Mouse (Mus musculus): ENCODE data around the gene Ifngr1. TPM values are rescaled to one million over a fixed set of nuclear protein-coding genes. Genes with fewer than 3 reads are reported as not detected.
"Not testable (repeated sequence)": the region's sequence is repeated elsewhere in the genome, so short reads cannot be mapped to it uniquely, and the experiment has no call there.

The Ifngr1 gene
- polyA plus RNA-seq, 1 experiment from 2014 or later: 23.1 TPM

GRCm38 (mm10) chr10:19591286-19591640 lies 486 bp upstream of the Ifngr1 start:
- WGBS: 32% methylated on average over 6 of the region's 6 CpGs
- ATAC-seq (ENCODE audit: low FRiP score, low read depth): no peak

GRCm38 (mm10) chr10:19592556-19592955 lies 807 bp downstream of the Ifngr1 start:
- WGBS: 6% methylated on average over 3 of the region's 3 CpGs
- Histone ChIP-seq H3K9ac (peak overlapping the region; percentile 77), H3K4me1 (replicated peaks) (peaks cover 12% of the 10 kb centered on the region), H3K27ac (replicated peaks) (peak overlapping the region; percentile 66; the same call in 1 of the 2 replicates), H3K36me3 (no peaks in the 10 kb centered on the region), H3K4me3 (peak overlapping the region; percentile 60), H3K9me3 (no peaks in the 10 kb centered on the region), H3K4me2 (peak overlapping the region; percentile 89), H3K27me3 (no peaks in the 10 kb centered on the region)
- ATAC-seq (ENCODE audit: low FRiP score, low read depth): no peak

More at GRCm38 (mm10) chr10:19591286-19591640, 486 bp upstream of the Ifngr1 start:
- Histone ChIP-seq H3K27ac (replicated peaks) (no peak overlapping the region), H3K4me3 (peak overlapping the region; percentile 60), H3K27me3 (no peaks in the 10 kb centered on the region), H3K36me3 (no peaks in the 10 kb centered on the region), H3K9me3 (no peaks in the 10 kb centered on the region), H3K4me1 (replicated peaks) (peaks cover 12% of the 10 kb centered on the region), H3K9ac (no peak overlapping the region), H3K4me2 (peak overlapping the region; percentile 89)

- Histone ChIP-seq H3K36me3 (no peaks in the 10 kb centered on the region), H3K9ac (no peak overlapping the region), H3K4me1 (replicated peaks) (peaks cover 12% of the 10 kb centered on the region), H3K27ac (replicated peaks) (no peak overlapping the region), H3K4me3 (no peak overlapping the region), H3K4me2 (peak overlapping the region; percentile 89; the same call in 1 of the 2 replicates), H3K27me3 (no peaks in the 10 kb centered on the region), H3K9me3 (no peaks in the 10 kb centered on the region)
- 85% methylated on average over 3 of the region's 3 CpGs for WGBS
- ATAC-seq (ENCODE audit: low FRiP score, low read depth): no peak
Observed at GRCm38 (mm10) chr10:19593296-19593695, 1.5 kb downstream of the Ifngr1 start.

GRCm38 (mm10) chr10:19594201-19594905 lies 2.6 kb downstream of the Ifngr1 start:
- ATAC-seq (ENCODE audit: low FRiP score, low read depth): no peak
- Histone ChIP-seq H3K9me3 (no peaks in the 10 kb centered on the region), H3K9ac (no peak overlapping the region)

GRCm38 (mm10) chr10:19596866-19597265 lies 5.1 kb downstream of the Ifngr1 start:
- 88% methylated on average over 4 of the region's 4 CpGs for WGBS
- peaks cover 4% of the 10 kb centered on the region; the same call in 1 of the 2 replicates for H3K36me3 ChIP-seq
- no peak for ATAC-seq (ENCODE audit: low FRiP score, low read depth)

More at GRCm38 (mm10) chr10:19594201-19594905, 2.6 kb downstream of the Ifngr1 start:
- Histone ChIP-seq H3K27ac (replicated peaks) (no peak overlapping the region), H3K4me3 (no peak overlapping the region), H3K27me3 (no peaks in the 10 kb centered on the region), H3K36me3 (no peaks in the 10 kb centered on the region), H3K4me2 (no peak overlapping the region), H3K4me1 (replicated peaks) (peaks cover 12% of the 10 kb centered on the region)
- WGBS: 84% methylated on average over 3 of the region's 3 CpGs

GRCm38 (mm10) chr10:19598091-19598490 lies 6.3 kb downstream of the Ifngr1 start:
- no peak overlapping the region for H3K4me3 ChIP-seq
- no peaks in the 10 kb centered on the region for H3K9me3 ChIP-seq
- WGBS: 80% methylated on average over 11 of the region's 11 CpGs
- no peaks in the 10 kb centered on the region for H3K27me3 ChIP-seq
- H3K36me3 ChIP-seq: peaks cover 16% of the 10 kb centered on the region
- peaks cover 4% of the 10 kb centered on the region for H3K4me1 ChIP-seq (replicated peaks)
- no peak overlapping the region for H3K27ac ChIP-seq (replicated peaks)
- no peak overlapping the region for H3K9ac ChIP-seq
- H3K4me2 ChIP-seq: no peak overlapping the region
- ATAC-seq (ENCODE audit: low FRiP score, low read depth): no peak

More at GRCm38 (mm10) chr10:19596866-19597265, 5.1 kb downstream of the Ifngr1 start:
- Histone ChIP-seq H3K9me3 (no peaks in the 10 kb centered on the region), H3K27ac (replicated peaks) (no peak overlapping the region), H3K4me3 (no peak overlapping the region), H3K4me2 (no peak overlapping the region), H3K9ac (no peak overlapping the region), H3K27me3 (no peaks in the 10 kb centered on the region), H3K4me1 (replicated peaks) (peaks cover 12% of the 10 kb centered on the region)

- whole genome bisulfite sequencing: 66% methylated on average over 6 of the region's 6 CpGs
- H3K4me2 ChIP-seq: no peak overlapping the region
- H3K9ac ChIP-seq: no peak overlapping the region
- H3K27me3 ChIP-seq: no peaks in the 10 kb centered on the region
- no peaks in the 10 kb centered on the region for H3K9me3 ChIP-seq
- H3K36me3 ChIP-seq: peaks cover 16% of the 10 kb centered on the region
- no peak overlapping the region for H3K27ac ChIP-seq (replicated peaks)
- no peak overlapping the region for H3K4me3 ChIP-seq
- no peaks in the 10 kb centered on the region for H3K4me1 ChIP-seq (replicated peaks)
- ATAC-seq (ENCODE audit: low FRiP score, low read depth): no peak
Observed at GRCm38 (mm10) chr10:19599331-19600092, 7.8 kb downstream of the Ifngr1 start.

- Histone ChIP-seq H3K27me3 (no peaks in the 10 kb centered on the region), H3K36me3 (peaks cover 21% of the 10 kb centered on the region), H3K4me1 (replicated peaks) (no peaks in the 10 kb centered on the region), H3K4me3 (no peak overlapping the region), H3K9ac (no peak overlapping the region), H3K27ac (replicated peaks) (no peak overlapping the region), H3K9me3 (no peaks in the 10 kb centered on the region), H3K4me2 (no peak overlapping the region)
- ATAC-seq (ENCODE audit: low FRiP score, low read depth): no peak
- WGBS: 68% methylated on average over 3 of the region's 3 CpGs
Observed at GRCm38 (mm10) chr10:19600093-19600420, 8.3 kb downstream of the Ifngr1 start.

GRCm38 (mm10) chr10:19601502-19601901 lies 9.8 kb downstream of the Ifngr1 start:
- ATAC-seq (ENCODE audit: low FRiP score, low read depth); H3K27me3 ChIP-seq; H3K4me1 ChIP-seq (replicated peaks); H3K9me3 ChIP-seq; H3K4me2 ChIP-seq; H3K4me3 ChIP-seq; H3K27ac ChIP-seq (replicated peaks); H3K9ac ChIP-seq: not testable (repeated sequence)
- peaks cover 24% of the 10 kb centered on the region for H3K36me3 ChIP-seq
- WGBS: 17% methylated on average over 1 of the region's 1 CpGs

GRCm38 (mm10) chr10:19603231-19603630 lies 11.5 kb downstream of the Ifngr1 start:
- Histone ChIP-seq H3K9ac (no peak overlapping the region), H3K27me3 (no peaks in the 10 kb centered on the region), H3K4me1 (replicated peaks) (no peaks in the 10 kb centered on the region), H3K27ac (replicated peaks) (no peak overlapping the region), H3K4me2 (no peak overlapping the region), H3K36me3 (peaks cover 26% of the 10 kb centered on the region), H3K4me3 (no peak overlapping the region), H3K9me3 (no peaks in the 10 kb centered on the region)
- 92% methylated on average over 6 of the region's 6 CpGs for WGBS
- no peak for ATAC-seq (ENCODE audit: low FRiP score, low read depth)

GRCm38 (mm10) chr10:19609125-19609524 lies 17.4 kb downstream of the Ifngr1 start:
- no peak overlapping the region for H3K27ac ChIP-seq (replicated peaks)
- no peaks in the 10 kb centered on the region for H3K9me3 ChIP-seq
- H3K9ac ChIP-seq: no peak overlapping the region
- no peak overlapping the region for H3K4me3 ChIP-seq
- H3K4me1 ChIP-seq (replicated peaks): no peaks in the 10 kb centered on the region
- no peaks in the 10 kb centered on the region for H3K27me3 ChIP-seq
- 31% methylated on average over 14 of the region's 14 CpGs for WGBS
- ATAC-seq (ENCODE audit: low FRiP score, low read depth): no peak
- no peak overlapping the region for H3K4me2 ChIP-seq
- peaks cover 16% of the 10 kb centered on the region for H3K36me3 ChIP-seq

GRCm38 (mm10) chr10:19611616-19612015 lies 19.9 kb downstream of the Ifngr1 start:
- 54% methylated on average over 2 of the region's 2 CpGs for WGBS
- Histone ChIP-seq H3K4me1 (replicated peaks) (no peaks in the 10 kb centered on the region), H3K27ac (replicated peaks) (no peak overlapping the region), H3K4me3 (no peak overlapping the region), H3K27me3 (no peaks in the 10 kb centered on the region), H3K9me3 (no peaks in the 10 kb centered on the region), H3K4me2 (no peak overlapping the region), H3K9ac (no peak overlapping the region), H3K36me3 (peaks cover 8% of the 10 kb centered on the region; the same call in 1 of the 2 replicates)
- no peak for ATAC-seq (ENCODE audit: low FRiP score, low read depth)

Measured in hindbrain, embryonic 15.5 days (tissue).